Comparison of ENCODE assay signal across 20 mouse cellular contexts in genomic region chr12:27127054-27127605, GRCm38 (mm10).
DNase-seq lines count a peak whose midpoint lies in the region; ATAC-seq and TF ChIP-seq lines count a peak whose summit lies in the region.
"Had no signal": no experiment of that assay in that cellular context is flagged by ENCODE, and none has a peak within 500 bp of the region (broad histone marks: within the 10 kb centered on the region; RNA-seq: fewer than 3 reads in every experiment).

No protein-coding gene starts in this region.

- no peak for TF ChIP-seq EP300 in liver, postnatal 0 days (IDR thresholded peaks at IDR 0.05; ENCODE audit: low read depth)

- H3K9me3 ChIP-seq in forebrain, postnatal 0 days (ENCODE audit: low read length), result no peaks in the 10 kb centered on the region
- H3K9me3 ChIP-seq in forebrain, embryonic 10.5 days, result no peaks in the 10 kb centered on the region
- H3K9me3 ChIP-seq in liver, postnatal 0 days (ENCODE audit: low read length), result no peaks in the 10 kb centered on the region
- H3K9me3 ChIP-seq in hindbrain, embryonic 13.5 days, result no peaks in the 10 kb centered on the region
- H3K9me3 ChIP-seq in midbrain, embryonic 13.5 days, result no peaks in the 10 kb centered on the region
- H3K9me3 ChIP-seq: embryonic facial prominence, embryonic 12.5 days; heart, embryonic 15.5 days; limb, embryonic 12.5 days; neural tube, embryonic 13.5 days had no signal

- WGBS in forebrain, postnatal 0 days, result 39% methylated on average over 10 of the region's 10 CpGs
- WGBS in forebrain, embryonic 10.5 days, result 81% methylated on average over 10 of the region's 10 CpGs
- 12% methylated on average over 10 of the region's 10 CpGs for WGBS in liver, postnatal 0 days (ENCODE audit: insufficient replicate concordance)
- WGBS in hindbrain, embryonic 13.5 days, result 39% methylated on average over 10 of the region's 10 CpGs
- 56% methylated on average over 10 of the region's 10 CpGs for WGBS in midbrain, embryonic 13.5 days

- H3K4me2 ChIP-seq in forebrain, postnatal 0 days (ENCODE audit: low read depth), result no peak overlapping the region
- no peak overlapping the region for H3K4me2 ChIP-seq in liver, postnatal 0 days (ENCODE audit: low read depth, low read length)
- H3K4me2 ChIP-seq in hindbrain, embryonic 13.5 days, result no peak overlapping the region
- no peak overlapping the region for H3K4me2 ChIP-seq in midbrain, embryonic 13.5 days (replicated peaks)
- H3K4me2 ChIP-seq: embryonic facial prominence, embryonic 12.5 days; heart, embryonic 15.5 days; limb, embryonic 12.5 days; neural tube, embryonic 13.5 days had no signal

- no peak for DNase-seq in forebrain, postnatal 0 days
- no peak for DNase-seq in forebrain, embryonic 10.5 days (ENCODE audit: extremely low spot score, low spot score)
- peak; percentile 4 for DNase-seq in liver
- no peak for DNase-seq in liver, postnatal 0 days
- DNase-seq in embryo, embryonic 10 days (ENCODE audit: low spot score), result no peak
- DNase-seq in kidney, adult 11 months, result no peak
- DNase-seq: adrenal gland, postnatal 25 days; cerebellum, adult 8-10 months; gastrocnemius, postnatal 36 days; lung, postnatal 10 days; thymus, postnatal 14 days had no signal

- TF ChIP-seq CTCF in forebrain, postnatal 0 days (IDR thresholded peaks at IDR 0.05; ENCODE audit: low read depth), result no peak
- TF ChIP-seq CTCF in liver, postnatal 0 days (IDR thresholded peaks at IDR 0.05; ENCODE audit: low read depth), result no peak

- H3K27ac ChIP-seq in forebrain, postnatal 0 days (ENCODE audit: low read depth, low read length), result no peak overlapping the region
- no peak overlapping the region for H3K27ac ChIP-seq in forebrain, embryonic 10.5 days
- H3K27ac ChIP-seq in liver, postnatal 0 days (ENCODE audit: low read depth), result no peak overlapping the region
- peak overlapping the region; percentile 44 for H3K27ac ChIP-seq in hindbrain, embryonic 13.5 days
- H3K27ac ChIP-seq in midbrain, embryonic 13.5 days, result peak overlapping the region; percentile 49
- H3K27ac ChIP-seq: embryonic facial prominence, embryonic 12.5 days; heart, embryonic 15.5 days; limb, embryonic 12.5 days; neural tube, embryonic 13.5 days had no signal

- peaks cover 7% of the 10 kb centered on the region; the same call in 1 of the 2 replicates for H3K4me1 ChIP-seq in forebrain, postnatal 0 days (ENCODE audit: insufficient read depth)
- H3K4me1 ChIP-seq in forebrain, embryonic 10.5 days, result no peaks in the 10 kb centered on the region
- H3K4me1 ChIP-seq in liver, postnatal 0 days (ENCODE audit: insufficient read depth), result no peaks in the 10 kb centered on the region
- peaks cover 10% of the 10 kb centered on the region for H3K4me1 ChIP-seq in hindbrain, embryonic 13.5 days (replicated peaks)
- H3K4me1 ChIP-seq in midbrain, embryonic 13.5 days (replicated peaks), result peaks cover 10% of the 10 kb centered on the region; the same call in 1 of the 2 replicates
- H3K4me1 ChIP-seq: embryonic facial prominence, embryonic 12.5 days; heart, embryonic 15.5 days; limb, embryonic 12.5 days had no signal

- H3K36me3 ChIP-seq in forebrain, postnatal 0 days (ENCODE audit: insufficient read depth), result no peaks in the 10 kb centered on the region
- no peaks in the 10 kb centered on the region for H3K36me3 ChIP-seq in forebrain, embryonic 10.5 days (replicated peaks)
- no peaks in the 10 kb centered on the region for H3K36me3 ChIP-seq in liver, postnatal 0 days (replicated peaks; ENCODE audit: insufficient read depth, low read length)
- H3K36me3 ChIP-seq in hindbrain, embryonic 13.5 days, result no peaks in the 10 kb centered on the region
- no peaks in the 10 kb centered on the region for H3K36me3 ChIP-seq in midbrain, embryonic 13.5 days
- H3K36me3 ChIP-seq: embryonic facial prominence, embryonic 12.5 days; heart, embryonic 15.5 days; limb, embryonic 12.5 days; neural tube, embryonic 13.5 days had no signal

- no peak overlapping the region for H3K4me3 ChIP-seq in forebrain, postnatal 0 days (ENCODE audit: low read depth, low read length)
- no peak overlapping the region for H3K4me3 ChIP-seq in forebrain, embryonic 10.5 days
- H3K4me3 ChIP-seq in liver, postnatal 0 days (ENCODE audit: low read depth, low read length), result no peak overlapping the region
- H3K4me3 ChIP-seq in hindbrain, embryonic 13.5 days, result no peak overlapping the region
- H3K4me3 ChIP-seq in midbrain, embryonic 13.5 days (replicated peaks), result no peak overlapping the region
- H3K4me3 ChIP-seq: embryonic facial prominence, embryonic 12.5 days; erythroblast, embryonic 14.5 days; heart, embryonic 15.5 days; limb, embryonic 12.5 days; neural tube, embryonic 13.5 days had no signal

- peak; percentile 58; the same call in 1 of the 2 replicates for ATAC-seq in forebrain, postnatal 0 days
- ATAC-seq in liver, postnatal 0 days, result no peak
- peak; percentile 43; the same call in 1 of the 2 replicates for ATAC-seq in hindbrain, embryonic 13.5 days (ENCODE audit: low FRiP score)
- ATAC-seq in midbrain, embryonic 13.5 days, result peak; percentile 85
- ATAC-seq: intestine, postnatal 0 days had no signal

- H3K27me3 ChIP-seq in forebrain, postnatal 0 days (ENCODE audit: insufficient read depth, low read length), result no peaks in the 10 kb centered on the region
- no peaks in the 10 kb centered on the region for H3K27me3 ChIP-seq in forebrain, embryonic 10.5 days (ENCODE audit: poor library complexity, severe bottlenecking)
- no peaks in the 10 kb centered on the region for H3K27me3 ChIP-seq in liver, postnatal 0 days (ENCODE audit: insufficient read depth, low read length)
- H3K27me3 ChIP-seq in hindbrain, embryonic 13.5 days, result no peaks in the 10 kb centered on the region
- no peaks in the 10 kb centered on the region for H3K27me3 ChIP-seq in midbrain, embryonic 13.5 days
- H3K27me3 ChIP-seq: CH12.LX; embryonic facial prominence, embryonic 12.5 days; heart, embryonic 15.5 days; limb, embryonic 12.5 days; neural tube, embryonic 13.5 days had no signal

- H3K9ac ChIP-seq in forebrain, postnatal 0 days, result no peak overlapping the region
- no peak overlapping the region for H3K9ac ChIP-seq in liver, postnatal 0 days (replicated peaks)
- no peak overlapping the region for H3K9ac ChIP-seq in hindbrain, embryonic 13.5 days
- H3K9ac ChIP-seq in midbrain, embryonic 13.5 days (replicated peaks), result no peak overlapping the region
- H3K9ac ChIP-seq: embryonic facial prominence, embryonic 12.5 days; heart, embryonic 15.5 days; limb, embryonic 12.5 days; neural tube, embryonic 13.5 days had no signal

Comparison
In these comparisons a context has a peak if more than half of its experiments do, and no peak if none do; other contexts are left out.
1. H3K27ac ChIP-seq: peak in hindbrain, embryonic 13.5 days (single experiment) and midbrain, embryonic 13.5 days (single experiment); none in forebrain, postnatal 0 days (single experiment), forebrain, embryonic 10.5 days (single experiment) and liver, postnatal 0 days (single experiment).